Mouse (Mus musculus) CD4-positive, CD25-positive, alpha-beta regulatory T cell, adult 2 months (primary cell): ENCODE measurements around the gene Plpp2.

ENCODE experiments used
- DNase-seq: peaks from one replicate; pipeline ENCODE4 v3.0.0-alpha.2; 2012; ENCODE audit warnings: low read depth, low spot score

The Plpp2 gene

DNA sequence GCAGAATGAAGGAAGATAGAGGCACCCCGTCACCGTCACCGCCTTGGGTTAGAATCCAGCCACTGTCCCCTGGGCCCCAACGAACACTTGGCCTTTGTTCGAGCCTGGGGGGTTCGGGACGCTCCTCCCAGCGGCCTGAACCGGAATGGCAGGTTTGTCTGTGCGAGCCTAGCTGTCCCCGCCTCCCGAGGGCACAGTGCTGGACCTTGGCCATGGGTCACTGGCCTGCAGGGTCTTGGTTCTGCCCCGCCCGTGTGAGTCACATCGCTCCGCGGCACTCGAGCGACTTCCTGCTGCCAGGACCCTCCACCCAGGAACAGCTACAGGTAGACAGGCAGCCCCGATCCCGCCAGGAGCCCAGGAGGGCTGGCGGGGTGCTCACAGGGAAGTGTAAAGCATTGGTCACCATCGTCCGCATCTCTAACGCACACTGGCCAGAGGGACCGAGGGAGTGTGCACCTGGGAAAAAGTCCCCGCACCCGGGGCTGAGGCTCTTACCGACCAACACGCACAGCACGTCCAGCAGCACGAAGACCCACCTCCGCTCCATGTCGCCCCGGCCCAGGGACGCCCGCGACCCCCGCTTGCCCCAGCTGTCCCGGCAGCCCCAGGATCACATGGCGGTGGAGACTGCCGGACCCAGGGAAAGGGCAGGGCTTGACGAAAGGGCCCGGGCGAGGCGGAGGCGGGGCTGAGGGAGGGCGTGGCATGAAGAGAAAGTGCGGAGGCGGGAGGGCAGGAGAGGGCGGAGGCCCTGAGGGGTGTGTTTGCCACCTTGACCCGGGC is at the start of gene Plpp2:
TSS of gene Plpp2 (minus strand) at position 671 of the 786 bp plus-strand sequence.
- DNase-seq = peak; percentile 69

DNA sequence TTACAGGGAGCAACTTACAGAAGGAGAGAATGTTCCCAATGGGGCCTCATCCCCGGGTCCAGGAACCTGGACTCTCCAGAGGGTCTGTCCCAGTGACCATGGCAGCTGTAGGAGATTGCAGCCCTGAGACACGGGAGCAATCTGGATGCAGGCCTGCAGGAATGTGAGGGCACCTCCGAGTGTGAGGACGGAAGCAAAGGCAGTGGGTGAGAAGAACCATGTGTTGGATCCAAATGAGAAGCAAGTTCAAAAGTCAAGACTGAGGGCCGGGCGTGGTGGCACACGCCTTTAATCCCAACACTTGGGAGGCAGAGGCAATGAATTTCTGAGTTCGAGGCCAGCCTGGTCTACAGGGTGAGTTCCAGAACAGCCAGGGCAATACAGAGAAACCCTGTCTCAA is 47.9 kb upstream of the Plpp2 start:
- DNase-seq = no peak

DNA sequence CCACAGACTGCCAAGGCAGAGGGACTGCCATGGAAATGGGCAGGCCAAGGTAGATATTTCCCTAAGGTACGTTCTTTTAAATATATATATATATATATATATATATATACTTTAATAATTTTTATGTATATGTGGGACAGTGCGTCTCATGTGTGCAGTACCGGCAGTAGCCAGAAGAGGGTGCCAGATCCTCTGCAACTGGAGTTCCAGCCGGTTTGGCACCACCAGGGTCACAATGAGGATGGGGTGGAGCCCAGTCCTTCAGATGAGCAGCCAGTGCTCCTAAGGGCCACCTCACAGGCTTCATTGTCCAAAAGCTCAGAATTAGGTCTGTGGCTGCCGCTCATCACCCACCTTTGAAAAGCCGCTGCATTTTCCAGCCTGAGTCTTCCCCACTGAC is 47.2 kb upstream of the Plpp2 start:
- DNase-seq = peak; percentile 52

DNA sequence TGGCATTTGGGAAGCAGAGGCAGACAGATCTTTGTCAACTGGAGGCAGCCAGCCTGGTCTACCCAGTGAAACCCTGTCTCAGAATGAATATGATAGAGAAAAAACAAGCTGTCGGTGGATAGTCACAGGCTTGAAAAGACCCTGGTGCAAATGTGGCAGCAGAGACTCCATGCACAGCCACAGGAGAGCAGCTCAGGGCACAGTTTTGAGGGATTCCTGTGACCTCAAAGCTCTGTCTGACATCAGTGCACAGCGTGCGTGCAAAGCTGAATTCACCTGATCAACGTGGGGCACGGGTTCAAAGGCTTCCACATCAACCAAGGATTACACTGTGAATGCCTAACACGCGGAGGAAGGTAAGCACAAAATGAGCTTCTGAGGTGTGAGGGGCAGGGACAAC is 46.8 kb upstream of the Plpp2 start:
- DNase-seq = no peak

DNA sequence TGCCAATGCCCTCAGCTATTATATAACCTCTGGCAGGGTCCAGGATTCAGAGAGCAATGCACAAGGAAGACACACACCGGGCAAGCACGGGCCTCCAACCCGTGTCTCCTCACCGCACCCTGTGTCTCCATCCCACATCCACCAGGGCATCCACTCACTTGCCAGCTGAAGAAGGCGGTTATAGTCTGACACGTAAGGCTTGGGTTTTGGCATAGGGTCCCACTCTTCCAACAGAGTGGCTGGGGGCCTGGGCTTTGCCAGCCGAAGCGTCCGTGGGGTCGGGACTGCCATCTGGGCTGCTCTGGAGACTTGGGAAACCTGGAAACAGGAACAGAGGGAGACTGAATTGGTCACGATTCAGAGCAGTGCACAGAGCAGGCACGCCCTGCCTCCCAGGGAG is 46.2 kb upstream of the Plpp2 start:
- no peak for DNase-seq

DNA sequence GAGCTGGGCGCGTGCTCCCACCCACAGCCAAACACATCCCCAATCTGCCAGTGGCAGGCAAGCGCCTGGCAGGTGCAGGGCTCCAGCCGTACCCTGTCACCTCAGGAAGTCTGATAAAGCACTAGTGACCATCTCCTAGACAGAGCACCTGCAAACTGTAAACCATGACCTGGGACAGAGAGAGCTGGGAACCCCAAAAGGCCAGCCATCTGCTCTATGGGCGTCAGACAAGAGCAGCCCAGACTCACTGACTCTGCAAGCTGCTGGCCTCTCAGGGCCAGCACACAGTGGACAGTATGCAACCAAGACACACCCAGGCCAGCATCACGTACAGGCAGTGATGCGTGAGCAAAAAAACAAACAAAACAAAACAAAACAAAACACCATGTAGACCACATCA is 45.3 kb upstream of the Plpp2 start:
- DNase-seq = no peak

DNA sequence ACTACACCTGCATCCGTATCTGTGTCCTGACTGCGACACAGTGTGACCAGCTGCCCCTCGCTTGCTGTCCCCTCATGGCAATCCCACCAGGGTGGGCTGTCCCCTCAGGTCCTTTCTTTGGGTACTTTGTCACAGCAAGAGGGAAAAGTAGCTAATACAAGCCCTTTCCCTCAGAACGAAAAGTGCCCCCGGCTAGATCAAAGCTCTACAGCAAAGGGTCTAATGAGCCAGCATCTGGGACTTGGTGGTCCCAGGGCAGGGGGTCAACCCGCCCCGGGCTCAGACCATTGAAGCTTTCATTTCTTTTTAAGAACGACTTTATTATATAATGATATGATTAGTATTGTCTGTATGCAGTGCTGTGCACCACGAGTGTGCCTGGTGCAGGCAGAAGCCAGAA is 44.7 kb upstream of the Plpp2 start:
- DNase-seq = no peak

DNA sequence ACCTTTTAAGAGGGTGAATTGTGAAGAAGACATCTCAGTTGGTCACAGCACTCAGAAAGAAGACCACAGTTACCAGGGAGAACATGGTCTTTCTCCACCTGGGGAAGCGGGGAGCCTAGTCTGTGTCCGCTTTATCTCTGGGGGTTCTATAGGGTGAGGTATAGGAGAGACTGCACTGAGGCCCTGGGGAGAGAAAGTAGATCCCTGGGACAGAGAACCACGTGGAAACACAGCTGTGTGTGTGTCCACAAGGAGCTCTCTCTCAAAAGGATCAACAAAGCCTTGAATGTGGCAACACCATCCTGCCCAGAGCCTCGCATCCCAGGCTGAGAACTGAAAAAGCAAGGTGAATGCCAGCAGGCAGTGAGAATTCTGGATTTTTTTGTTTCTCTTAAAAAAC is 43.8 kb upstream of the Plpp2 start:
- DNase-seq = no peak

DNA sequence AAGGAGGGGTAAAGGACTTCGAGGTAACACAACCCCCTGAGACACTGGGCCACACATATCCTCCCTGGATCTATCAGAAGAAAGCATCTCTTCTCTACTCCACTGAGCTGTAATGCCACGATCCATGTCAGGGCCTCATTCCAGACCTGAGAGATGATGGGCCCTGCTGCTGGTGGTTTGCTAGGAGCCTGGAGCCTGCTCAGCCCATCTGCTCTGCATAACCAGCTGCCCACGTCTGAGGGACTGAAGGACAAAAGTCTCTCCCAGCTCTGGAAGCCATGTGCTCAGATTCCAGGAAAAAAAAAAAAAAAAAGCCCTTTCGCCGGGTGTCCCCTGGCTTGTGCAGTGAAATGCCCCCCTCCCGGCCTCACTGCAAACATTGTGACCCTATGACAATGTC is 42.2 kb upstream of the Plpp2 start:
- DNase-seq = no peak

DNA sequence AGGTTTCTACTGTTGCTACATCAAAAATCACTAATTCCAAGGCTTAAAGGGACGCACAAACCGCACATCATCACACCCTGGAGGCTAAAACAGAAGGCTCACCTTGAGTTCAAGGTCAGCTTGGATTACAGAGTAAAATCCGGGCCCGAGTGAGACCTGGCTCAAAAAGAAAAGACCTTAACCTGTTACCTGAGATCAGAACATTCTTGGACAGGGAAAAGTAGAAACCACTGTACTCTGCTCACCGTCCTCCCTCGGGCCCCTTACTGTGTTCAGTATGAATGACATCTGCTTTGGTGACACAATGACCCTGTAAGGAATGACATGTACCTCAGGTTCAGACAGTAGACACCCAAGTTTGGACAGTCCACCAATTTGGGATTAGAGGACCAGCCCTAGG is 41.2 kb upstream of the Plpp2 start:
- no peak for DNase-seq

DNA sequence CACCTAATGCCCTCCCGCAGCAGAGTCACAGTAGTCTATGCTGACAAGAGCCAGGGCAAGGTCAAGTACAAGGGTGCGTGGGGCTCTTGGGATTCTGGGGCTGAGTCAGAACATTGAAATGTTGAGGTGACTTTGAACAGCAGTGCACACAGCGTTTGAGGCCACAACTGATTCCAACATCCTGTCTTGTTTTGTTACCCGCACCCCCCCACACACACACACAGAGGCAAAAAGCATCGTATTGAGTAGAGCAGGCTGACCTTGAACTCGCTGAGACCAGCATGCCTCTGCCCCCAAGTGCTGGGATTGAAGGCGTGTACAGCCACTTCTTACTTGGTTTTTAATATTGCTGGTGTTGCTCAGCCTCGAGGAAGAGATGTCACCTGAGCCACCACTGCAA is 40.8 kb upstream of the Plpp2 start:
- no peak for DNase-seq

DNA sequence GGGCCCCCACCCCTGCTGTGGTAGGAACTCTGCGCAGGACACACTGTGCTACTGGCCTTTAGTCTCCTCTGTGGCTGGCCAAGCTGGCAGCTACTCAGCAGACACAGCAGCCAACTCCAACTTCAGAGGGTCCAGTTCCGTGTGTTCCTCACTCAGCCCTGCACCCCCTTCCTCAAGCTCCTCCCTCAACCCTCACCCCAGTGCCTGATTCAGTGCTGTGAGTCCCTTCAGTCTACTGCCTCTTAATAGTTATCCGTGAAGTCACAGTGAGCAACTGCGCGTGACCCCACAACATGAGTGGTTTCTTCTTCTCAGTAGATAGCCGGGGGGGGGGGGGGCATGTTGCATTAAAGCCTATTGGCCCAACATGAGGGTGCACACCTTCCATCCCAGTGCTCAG is 40.0 kb upstream of the Plpp2 start:
- no peak for DNase-seq

DNA sequence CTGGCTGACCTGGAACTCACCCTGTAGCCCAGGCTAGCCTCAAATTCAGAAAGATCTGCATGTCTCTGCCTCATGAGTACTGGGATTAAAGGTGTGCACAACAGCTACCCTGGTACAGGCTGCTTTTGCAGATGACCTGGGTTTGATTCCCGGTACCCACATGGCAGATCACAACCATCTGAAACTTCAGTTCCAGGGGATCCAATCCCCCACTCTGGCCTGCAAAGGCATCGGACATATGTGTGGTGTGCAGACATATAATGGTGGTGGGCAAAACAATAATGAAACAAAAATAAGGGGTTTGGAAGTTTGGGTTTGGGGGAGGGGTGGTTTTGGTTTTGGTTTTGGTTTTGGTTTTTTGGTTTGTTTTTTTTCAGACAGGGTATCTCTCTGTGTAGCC is 37.7 kb upstream of the Plpp2 start:
- DNase-seq = no peak

DNA sequence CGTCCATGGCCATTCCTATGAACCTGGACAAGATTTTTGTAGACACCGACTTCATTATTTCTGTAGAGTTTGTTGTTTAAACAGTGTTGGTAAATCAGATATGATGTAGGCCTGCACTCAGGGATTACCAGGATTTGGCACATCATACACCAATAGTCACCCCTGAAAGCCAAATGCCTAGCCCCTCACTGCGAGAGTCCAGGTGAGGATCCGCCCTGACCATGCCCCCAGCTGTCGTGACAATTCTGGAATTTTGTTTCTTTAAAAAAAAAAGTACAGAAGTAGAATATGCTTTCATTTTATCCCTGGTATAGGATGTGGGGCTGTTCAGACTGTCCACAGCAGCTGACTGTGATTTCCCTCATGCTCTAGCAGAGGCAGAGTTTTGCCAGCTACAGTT is 36.3 kb upstream of the Plpp2 start:
- DNase-seq = no peak

DNA sequence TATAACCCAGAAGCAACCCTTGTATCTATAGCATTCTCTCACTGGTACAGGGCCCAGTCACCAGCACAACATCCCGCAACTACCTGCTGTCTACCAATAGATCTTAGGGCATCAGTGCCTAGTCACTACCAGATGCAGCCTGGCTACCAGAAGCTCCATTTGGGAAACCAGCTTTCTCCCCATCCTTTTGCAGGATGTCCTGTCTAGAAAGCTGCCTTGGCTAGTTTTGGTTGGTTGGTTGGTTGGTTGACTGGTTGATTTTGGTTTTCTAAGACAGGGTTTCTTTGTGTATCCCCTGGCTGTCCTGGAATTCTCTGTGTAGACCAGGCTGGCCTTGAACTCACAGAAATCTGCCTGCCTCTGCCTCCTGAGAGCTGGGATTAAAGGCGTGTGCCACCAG is 26.1 kb upstream of the Plpp2 start:
- no peak for DNase-seq

DNA sequence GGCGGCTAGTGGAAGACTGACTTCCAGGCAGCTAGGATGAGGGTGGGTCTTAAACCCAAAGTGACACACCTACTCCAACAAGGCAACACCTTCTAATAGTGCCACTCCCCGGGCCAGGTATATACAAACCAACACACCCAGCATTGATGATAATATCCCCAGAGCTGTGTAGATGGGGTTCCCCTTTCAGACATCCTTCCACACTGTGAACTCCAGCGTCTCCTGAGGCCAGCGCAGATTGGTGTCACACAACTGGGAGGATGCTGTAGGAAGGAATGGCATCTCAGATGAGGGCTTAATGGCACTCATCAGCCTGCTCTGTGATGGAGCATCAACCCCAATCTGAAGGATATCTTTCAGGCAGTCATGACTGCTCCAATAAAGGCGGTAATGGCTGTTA is 23.9 kb upstream of the Plpp2 start:
- DNase-seq = no peak

DNA sequence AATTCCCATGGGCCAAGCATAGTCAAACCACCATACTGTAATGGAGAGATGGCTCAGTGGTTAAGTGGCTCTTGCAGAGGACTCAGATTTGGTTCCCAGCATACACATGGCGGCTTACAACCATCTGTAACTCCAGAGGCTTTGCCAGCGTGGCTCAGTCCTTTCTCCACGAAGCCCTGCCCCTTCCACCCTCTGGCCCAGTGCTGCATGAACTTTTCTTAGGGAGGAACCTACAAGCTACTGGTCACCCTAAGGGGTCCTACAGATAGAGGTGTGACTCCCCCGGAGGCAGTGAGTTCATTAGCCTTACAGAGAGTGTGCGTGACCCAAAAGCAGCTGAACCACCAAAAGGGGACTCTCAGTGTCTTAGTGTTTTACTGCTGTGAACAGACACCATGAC is 23.4 kb upstream of the Plpp2 start:
- DNase-seq = no peak

DNA sequence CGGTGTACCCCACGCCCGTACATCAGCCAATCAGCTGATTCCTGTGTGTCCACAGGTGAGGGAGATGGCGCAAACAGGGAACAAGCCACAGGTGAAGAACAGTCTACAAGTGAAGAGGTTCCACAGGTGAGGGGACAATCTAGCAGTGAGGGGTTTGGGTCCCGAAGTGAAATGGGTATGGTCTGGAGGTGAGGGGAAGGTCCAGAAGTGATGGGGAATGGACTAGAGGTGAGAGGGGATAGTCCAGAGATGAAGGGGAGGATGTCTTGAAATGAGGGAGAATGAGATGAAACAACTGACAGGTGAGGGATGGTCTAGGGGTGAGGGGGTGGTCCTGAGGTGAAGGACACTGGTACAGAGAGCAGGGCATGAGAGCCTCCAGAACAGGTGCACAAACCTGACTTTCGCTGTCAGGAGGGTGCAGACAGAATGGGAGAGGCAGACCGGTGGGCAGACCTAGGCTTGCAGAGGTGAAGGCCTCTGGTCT is 21.7 kb upstream of the Plpp2 start:
- no peak for DNase-seq

DNA sequence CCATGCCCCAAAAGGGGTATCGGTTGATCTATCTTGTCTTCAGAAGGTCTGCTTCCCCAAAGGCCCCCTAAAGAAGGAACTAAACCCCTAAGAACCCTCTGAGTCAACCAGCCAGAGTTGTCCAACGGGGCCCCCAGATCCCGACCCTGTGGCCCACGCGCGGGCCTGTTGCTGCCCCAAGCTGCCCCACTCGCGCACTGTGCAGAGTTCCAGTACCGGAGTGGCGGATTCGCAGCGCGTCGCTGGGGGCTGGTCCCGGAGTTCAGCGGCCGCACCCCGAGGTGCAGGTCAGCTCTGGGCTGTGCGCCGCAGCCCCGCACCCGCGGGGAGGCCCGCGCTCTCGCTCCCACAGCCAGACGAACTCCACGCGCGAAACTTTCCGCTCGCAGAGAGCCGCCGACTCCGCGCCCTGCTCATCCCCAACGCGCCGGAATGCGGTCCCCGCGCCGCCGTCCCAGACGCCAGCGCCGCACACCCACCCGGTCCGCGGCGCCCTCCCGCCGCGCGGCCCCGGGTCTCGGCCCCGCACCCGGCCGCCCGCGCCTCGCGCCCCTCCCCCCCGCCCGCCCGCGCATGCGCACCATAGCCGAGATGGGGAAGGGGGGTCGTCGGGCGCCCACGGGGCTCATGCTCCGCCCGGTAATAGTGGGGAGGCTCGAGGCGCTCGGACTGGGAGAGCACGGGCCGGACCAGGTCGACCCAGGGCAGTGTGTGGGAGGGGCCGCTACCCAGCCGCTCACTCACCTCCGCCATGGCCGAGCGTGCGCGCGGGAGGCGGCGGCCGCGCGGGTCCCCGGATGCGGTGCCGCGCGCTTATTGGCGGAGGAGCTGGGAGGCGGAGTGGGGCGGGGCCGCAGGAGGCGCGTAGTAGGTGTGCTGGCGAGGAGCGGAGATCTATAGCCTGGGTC is 21.0 kb upstream of the Plpp2 start, which contains the start of gene Mier2:
TSS of gene Mier2 (minus strand) at position 870 of the 908 bp plus-strand sequence.
- peak; percentile 91 for DNase-seq

DNA sequence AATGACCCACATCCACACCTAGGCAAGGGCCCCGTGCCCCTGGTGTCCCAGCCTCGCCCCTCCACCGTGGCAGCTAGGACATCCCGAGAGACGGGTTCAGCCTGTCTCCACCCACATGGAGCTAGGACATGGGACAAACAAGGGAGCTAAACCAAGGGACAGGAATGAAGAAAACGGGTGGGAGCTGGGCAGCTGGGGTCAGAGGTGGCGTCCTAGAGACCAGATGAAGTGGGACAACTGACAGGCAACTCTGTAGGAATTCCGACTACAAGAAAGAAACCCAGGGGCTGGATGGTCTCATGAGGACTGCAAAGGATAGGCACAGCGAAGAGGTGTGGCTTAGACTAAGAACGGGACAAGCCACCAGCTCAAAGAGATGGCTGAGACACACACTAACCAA is 20.1 kb upstream of the Plpp2 start:
- DNase-seq = no peak

DNA sequence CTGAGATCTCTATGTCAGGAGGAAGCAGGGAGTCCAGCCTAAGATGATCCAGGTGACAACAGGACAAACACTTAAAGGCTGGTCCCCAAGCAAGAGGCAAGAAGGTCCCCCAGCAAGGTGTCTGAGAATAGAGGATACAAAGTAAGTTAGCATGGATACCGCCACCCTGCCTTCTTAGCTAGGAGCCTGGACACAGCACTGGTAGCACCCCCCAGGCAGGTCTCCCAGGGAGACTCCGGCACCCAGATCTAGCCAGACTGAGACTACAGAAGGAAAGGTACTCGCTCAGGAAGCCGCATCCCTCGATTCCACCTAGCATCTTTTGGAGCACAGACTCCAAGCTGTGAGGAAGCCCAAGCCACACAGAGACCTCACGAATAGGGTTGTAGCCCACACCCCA is 19.6 kb upstream of the Plpp2 start:
- no peak for DNase-seq

DNA sequence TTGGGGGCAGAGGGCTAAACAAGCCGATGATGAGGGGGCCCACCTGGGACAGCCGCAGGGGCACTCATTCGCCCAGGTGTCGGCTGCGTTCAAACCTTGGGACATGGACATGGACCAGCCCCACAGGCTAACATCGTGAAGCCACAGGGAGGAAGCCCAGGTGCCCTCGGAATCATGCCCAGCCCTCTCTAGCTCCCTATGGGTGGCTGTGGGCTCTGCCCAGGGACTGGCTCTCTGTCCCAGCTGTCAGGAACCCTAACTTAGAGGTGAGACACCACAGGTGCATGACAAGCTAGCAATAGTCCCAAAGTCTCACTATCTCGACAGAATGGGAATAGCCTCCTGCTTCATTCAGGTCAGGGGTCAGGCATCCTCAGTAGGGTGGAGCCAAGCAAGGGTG is 18.9 kb upstream of the Plpp2 start:
- no peak for DNase-seq

DNA sequence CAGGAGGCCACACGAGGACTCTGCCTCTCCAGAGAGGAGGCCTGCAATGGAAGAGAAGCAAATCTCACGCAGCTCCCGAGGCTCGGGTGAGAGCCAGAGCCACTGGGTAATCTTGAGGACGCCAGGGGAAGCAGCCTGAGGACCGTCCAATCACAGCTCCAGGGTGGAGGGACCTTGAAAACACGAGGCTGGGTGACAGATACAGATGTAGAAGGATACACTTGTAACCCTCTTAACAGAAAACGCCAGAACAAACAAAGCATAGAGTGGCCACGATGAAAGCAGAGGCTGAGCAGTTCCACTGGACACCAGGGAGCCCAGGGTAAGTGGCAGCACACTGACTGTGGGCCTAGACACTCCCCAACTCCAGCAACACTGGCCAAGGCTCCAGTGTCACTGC is 16.8 kb upstream of the Plpp2 start:
- DNase-seq = no peak
